In the genomic region with DNA sequence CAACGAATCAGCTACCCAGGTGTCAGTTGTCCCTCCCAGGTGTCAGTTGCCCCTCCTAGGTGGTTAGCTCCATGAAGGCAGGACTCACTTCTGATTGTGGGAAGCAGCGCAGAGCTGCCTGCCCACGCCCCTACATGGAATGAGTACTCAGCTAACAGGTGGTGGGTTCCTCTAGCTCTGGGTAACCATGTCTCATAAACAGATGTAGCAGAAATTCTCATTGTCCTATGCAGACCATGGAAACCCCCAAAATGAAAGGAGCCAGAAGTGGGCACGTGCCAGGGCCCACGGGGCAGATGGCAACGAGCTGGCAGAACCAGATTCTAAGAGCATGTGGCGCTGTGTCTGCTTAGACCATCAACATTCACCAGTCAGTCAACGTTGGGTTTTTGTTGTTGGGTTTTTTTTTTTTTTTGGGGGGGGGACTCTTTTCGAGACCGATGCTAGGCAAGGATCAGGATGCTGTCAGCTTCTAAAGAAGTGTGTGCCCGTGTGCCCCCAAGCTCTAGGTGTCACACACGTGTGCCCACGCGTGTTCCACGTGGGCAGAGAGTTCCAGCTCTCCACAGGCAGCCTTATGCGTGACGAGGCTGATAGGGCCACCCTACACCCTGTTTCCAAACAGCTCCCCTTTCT, we compare ENCODE assay signal across 8 mouse cellular contexts. TPM values are rescaled to one million over a fixed set of nuclear protein-coding genes. Genes with fewer than 3 reads are reported as not detected.
DNase-seq lines count a peak whose midpoint lies in the region; ATAC-seq lines count a peak whose summit lies in the region.

No protein-coding gene starts in this region.

- 4% methylated on average over 17 of the region's 17 CpGs for WGBS in intestine, embryonic 14.5 days
- 10% methylated on average over 17 of the region's 17 CpGs for WGBS in macrophage (ENCODE audit: missing documents)

- H3K4me3 ChIP-seq in megakaryocyte, embryonic 14.5 days (replicated peaks): peak overlapping the region; percentile 89
- peak overlapping the region; percentile 36 for H3K4me3 ChIP-seq in intestine, embryonic 14.5 days (ENCODE audit: low read depth, low read length)
- H3K4me3 ChIP-seq in macrophage (ENCODE audit: inconsistent target): peak overlapping the region; percentile 7; the same call in 1 of the 2 replicates

- no peak overlapping the region; the same call in 1 of the 2 replicates for H3K9ac ChIP-seq in intestine, embryonic 14.5 days (ENCODE audit: low read length)

- peaks cover 40% of the 10 kb centered on the region for H3K4me1 ChIP-seq in megakaryocyte, embryonic 14.5 days
- peaks cover 9% of the 10 kb centered on the region for H3K4me1 ChIP-seq in intestine, embryonic 14.5 days (replicated peaks; ENCODE audit: control insufficient read depth, insufficient read depth, low read length)

- no peak for ATAC-seq in megakaryocyte, adult 5-6 weeks (ENCODE audit: poor library complexity, severe bottlenecking)
- ATAC-seq in intestine, embryonic 14.5 days (replicated peaks; ENCODE audit: low FRiP score, low TSS enrichment, low read depth): no peak

- DNase-seq in cerebellum, postnatal 10 days: peak; percentile 82 to 83
- no peak for DNase-seq in intestine, embryonic 14.5 days (ENCODE audit: low spot score)
- DNase-seq in kidney, postnatal 36 days: no peak
- no peak for DNase-seq in thymus, postnatal 25 days
- no peak for DNase-seq in gastrocnemius, adult 8-10 months (ENCODE audit: low spot score in 2 of 2)

- H3K4me2 ChIP-seq in intestine, embryonic 14.5 days (ENCODE audit: low read length): peak overlapping the region; percentile 72

- H3K27me3 ChIP-seq in megakaryocyte, embryonic 14.5 days (replicated peaks): peaks cover 84% of the 10 kb centered on the region
- peaks cover 23% of the 10 kb centered on the region for H3K27me3 ChIP-seq in intestine, embryonic 14.5 days (replicated peaks; ENCODE audit: control insufficient read depth, insufficient read depth, low read length)

- peaks cover 19% of the 10 kb centered on the region for H3K9me3 ChIP-seq in megakaryocyte, embryonic 14.5 days
- H3K9me3 ChIP-seq in intestine, embryonic 14.5 days (ENCODE audit: control insufficient read depth, low read length): no peaks in the 10 kb centered on the region

- no peaks in the 10 kb centered on the region for H3K79me2 ChIP-seq in macrophage (ENCODE audit: inconsistent target)

- H3K36me3 ChIP-seq in megakaryocyte, embryonic 14.5 days (replicated peaks; ENCODE audit: low read length): no peaks in the 10 kb centered on the region
- no peaks in the 10 kb centered on the region for H3K36me3 ChIP-seq in intestine, embryonic 14.5 days (ENCODE audit: control insufficient read depth, insufficient read depth, low read length)
- no peaks in the 10 kb centered on the region for H3K36me3 ChIP-seq in macrophage (ENCODE audit: inconsistent target)

- H3K27ac ChIP-seq in intestine, embryonic 14.5 days (ENCODE audit: low read depth): peak overlapping the region; percentile 65
- H3K27ac ChIP-seq in macrophage: no peak overlapping the region

RNA-seq across cellular contexts. Expression of a gene that starts 6.1 kb away (rescaled TPM):
- not detected in 2 replicates for polyA plus RNA-seq in megakaryocyte, embryonic 14.5 days (2012; ENCODE audit: insufficient read depth, low replicate concordance)
- total RNA-seq in megakaryocyte, adult 5-6 weeks (2015): 0.05 TPM in 1 of 2 replicates, not detected in the other
- 0.11 TPM in 1 of 2 replicates, not detected in the other for total RNA-seq in megakaryocyte, adult 5-6 weeks (2017)
- 1.3 and 1.7 TPM in 2 replicates for polyA plus RNA-seq in intestine, embryonic 14.5 days (2014; fragmentation: Nextera tagmentation; extraction: Ambion mirVana)
- total RNA-seq in macrophage (2018; cell fraction: chromatin; rRNA removed): under 1 TPM in 1 of 26 experiments, not detected in 25; 0.51 TPM
- total RNA-seq in macrophage (2018; cell fraction: cytosol; rRNA removed): under 1 TPM in 1 of 26 experiments, not detected in 25; 0.05 TPM
- not detected for total RNA-seq in macrophage (2018; cell fraction: nucleus; rRNA removed)
- polyA plus RNA-seq in macrophage (2018): 0.13 TPM in 1 of 3 replicates, not detected in the others
- total RNA-seq in gastrocnemius, adult 8-10 months (2022): not detected

RNA-seq across cellular contexts. Expression of a gene that starts 12.6 kb away (rescaled TPM):
- polyA plus RNA-seq in megakaryocyte, embryonic 14.5 days (2012; ENCODE audit: insufficient read depth, low replicate concordance): 3.6 and 7.7 TPM in 2 replicates
- 136 and 140 TPM in 2 replicates for total RNA-seq in megakaryocyte, adult 5-6 weeks (2015)
- 184 and 201 TPM in 2 replicates for total RNA-seq in megakaryocyte, adult 5-6 weeks (2017)
- polyA plus RNA-seq in intestine, embryonic 14.5 days (2014; fragmentation: Nextera tagmentation; extraction: Ambion mirVana): 104 and 111 TPM in 2 replicates
- 10 to 100 TPM in 9 of 26 experiments, 1 to 10 TPM in 17; 1.7 to 24.4 (median 6.6) TPM for total RNA-seq in macrophage (2018; cell fraction: chromatin; rRNA removed)
- 10 to 100 TPM in 6 of 26 experiments, 1 to 10 TPM in 20; 4.0 to 14.6 (median 7.1) TPM for total RNA-seq in macrophage (2018; cell fraction: cytosol; rRNA removed)
- 10 to 100 TPM in 4 of 26 experiments, 1 to 10 TPM in 22; 2.2 to 25.5 (median 5.8) TPM for total RNA-seq in macrophage (2018; cell fraction: nucleus; rRNA removed)
- polyA plus RNA-seq in macrophage (2018): 9.7 to 21.3 TPM (median 17.1 TPM) in 3 replicates
- 1 to 10 TPM in 2 of 4 experiments, under 1 TPM in 2; 0.31 to 2.4 (median 1.1) TPM for total RNA-seq in gastrocnemius, adult 8-10 months (2022)

RNA-seq across cellular contexts. Expression of a gene that starts 37.8 kb away (rescaled TPM):
- polyA plus RNA-seq in megakaryocyte, embryonic 14.5 days (2012; ENCODE audit: insufficient read depth, low replicate concordance): 20.3 and 45.0 TPM in 2 replicates
- total RNA-seq in megakaryocyte, adult 5-6 weeks (2015): 12.0 and 12.4 TPM in 2 replicates
- 9.3 and 16.1 TPM in 2 replicates for total RNA-seq in megakaryocyte, adult 5-6 weeks (2017)
- polyA plus RNA-seq in intestine, embryonic 14.5 days (2014; fragmentation: Nextera tagmentation; extraction: Ambion mirVana): 39.0 and 42.3 TPM in 2 replicates
- total RNA-seq in macrophage (2018; cell fraction: chromatin; rRNA removed): 10 to 100 TPM; 11.9 to 56.1 (median 33.2) TPM
- total RNA-seq in macrophage (2018; cell fraction: cytosol; rRNA removed): 10 to 100 TPM; 11.6 to 22.9 (median 18.2) TPM
- 10 to 100 TPM; 10.8 to 37.2 (median 24.3) TPM for total RNA-seq in macrophage (2018; cell fraction: nucleus; rRNA removed)
- polyA plus RNA-seq in macrophage (2018): 13.0 to 15.0 TPM (median 14.7 TPM) in 3 replicates
- 1 to 10 TPM; 4.8 to 9.4 (median 7.2) TPM for total RNA-seq in gastrocnemius, adult 8-10 months (2022)

RNA-seq across cellular contexts. Expression of a gene that starts 41.2 kb away (rescaled TPM):
- polyA plus RNA-seq in megakaryocyte, embryonic 14.5 days (2012; ENCODE audit: insufficient read depth, low replicate concordance): 17.1 TPM in 1 of 2 replicates, not detected in the other
- not detected in 2 replicates for total RNA-seq in megakaryocyte, adult 5-6 weeks (2015)
- not detected in 2 replicates for total RNA-seq in megakaryocyte, adult 5-6 weeks (2017)
- not detected in 2 replicates for polyA plus RNA-seq in intestine, embryonic 14.5 days (2014; fragmentation: Nextera tagmentation; extraction: Ambion mirVana)
- total RNA-seq in macrophage (2018; cell fraction: chromatin; rRNA removed): not detected
- 1 to 10 TPM in 9 of 26 experiments, not detected in 17; 1.0 to 3.3 (median 1.5) TPM for total RNA-seq in macrophage (2018; cell fraction: cytosol; rRNA removed)
- 1 to 10 TPM in 2 of 26 experiments, not detected in 24; 4.2 to 4.9 TPM for total RNA-seq in macrophage (2018; cell fraction: nucleus; rRNA removed)
- not detected in 3 replicates for polyA plus RNA-seq in macrophage (2018)
- total RNA-seq in gastrocnemius, adult 8-10 months (2022): 1 to 10 TPM in 1 of 4 experiments, not detected in 3; 1.3 TPM

RNA-seq across cellular contexts. Expression of a gene that starts 53.2 kb away (rescaled TPM):
- polyA plus RNA-seq in megakaryocyte, embryonic 14.5 days (2012; ENCODE audit: insufficient read depth, low replicate concordance): 0.34 TPM in 1 of 2 replicates, not detected in the other
- 0.11 TPM in 1 of 2 replicates, not detected in the other for total RNA-seq in megakaryocyte, adult 5-6 weeks (2015)
- total RNA-seq in megakaryocyte, adult 5-6 weeks (2017): 0.20 and 0.26 TPM in 2 replicates
- 0.17 and 0.35 TPM in 2 replicates for polyA plus RNA-seq in intestine, embryonic 14.5 days (2014; fragmentation: Nextera tagmentation; extraction: Ambion mirVana)
- 1 to 10 TPM in 4 of 26 experiments, under 1 TPM in 16, not detected in 6; 0.31 to 1.8 (median 0.71) TPM for total RNA-seq in macrophage (2018; cell fraction: chromatin; rRNA removed)
- 1 to 10 TPM in 2 of 26 experiments, under 1 TPM in 24; 0.14 to 1.3 (median 0.45) TPM for total RNA-seq in macrophage (2018; cell fraction: cytosol; rRNA removed)
- 1 to 10 TPM in 6 of 26 experiments, under 1 TPM in 18, not detected in 2; 0.20 to 2.4 (median 0.64) TPM for total RNA-seq in macrophage (2018; cell fraction: nucleus; rRNA removed)
- polyA plus RNA-seq in macrophage (2018): 1.3 to 1.9 TPM (median 1.5 TPM) in 3 replicates
- total RNA-seq in gastrocnemius, adult 8-10 months (2022): 100 to 1,000 TPM; 446 to 550 (median 458) TPM

Comparison
In these comparisons a context has a peak if more than half of its experiments do, and no peak if none do; other contexts are left out.
1. H3K4me3 ChIP-seq: peak in every context shown above with its lines; median percentile 89 in megakaryocyte, embryonic 14.5 days; 36 in intestine, embryonic 14.5 days; 7 in macrophage.
2. DNase-seq: peak in cerebellum, postnatal 10 days (2 of 2); none in intestine, embryonic 14.5 days (single experiment), kidney, postnatal 36 days (0 of 2), thymus, postnatal 25 days (single experiment) and gastrocnemius, adult 8-10 months (0 of 2).